Mouse (Mus musculus) kidney, embryonic 16.5 days (tissue): ENCODE measurements around the gene Kyat1. TPM values are rescaled to one million over a fixed set of nuclear protein-coding genes. Genes with fewer than 3 reads are reported as not detected.
"Not testable (repeated sequence)": the region's sequence is repeated elsewhere in the genome, so short reads cannot be mapped to it uniquely, and the experiment has no call there.

Experiments used
- ATAC-seq: fragments of 200-750 bp; cut with Nextera tagmentation; 2 replicates; pipeline ENCODE4 v1.8.0; 2017; ENCODE audit warnings: moderate TSS enrichment; ENCODE audit not compliant: low FRiP score, low TSS enrichment
- H3K27ac ChIP-seq: fragments of 300-500 bp; sonication (generic); 2 replicates; pipeline ENCODE4 v1.5.1; 2014; ENCODE audit warnings: low read length
- H3K27me3 ChIP-seq: fragments of 300-500 bp; sonication (generic); 2 replicates; pipeline ENCODE4 v1.6.1; 2014; ENCODE audit warnings: low read length, control low read depth, mixed read lengths; ENCODE audit not compliant: insufficient read depth
- H3K36me3 ChIP-seq: fragments of 300-500 bp; sonication (generic); 2 replicates; pipeline ENCODE4 v1.6.1; 2014; ENCODE audit warnings: low read length, control low read depth, mixed read lengths; ENCODE audit not compliant: insufficient read depth
- H3K4me1 ChIP-seq: fragments of 300-500 bp; sonication (generic); 2 replicates; pipeline ENCODE4 v1.6.1; 2014; ENCODE audit warnings: low read length, control low read depth, mixed read lengths; ENCODE audit not compliant: insufficient read depth
- H3K4me2 ChIP-seq: fragments of 300-500 bp; sonication (generic); replicated peaks from 2 replicates; pipeline ENCODE4 v1.6.1; 2014; ENCODE audit warnings: low read depth, low read length
- H3K4me3 ChIP-seq: fragments of 300-500 bp; sonication (generic); 2 replicates; pipeline ENCODE4 v1.5.1; 2014; ENCODE audit warnings: mild to moderate bottlenecking, low read length
- H3K9ac ChIP-seq: fragments of 300-500 bp; sonication (generic); replicated peaks from 2 replicates; pipeline ENCODE4 v1.6.1; 2014; ENCODE audit warnings: low read length
- H3K9me3 ChIP-seq: fragments of 300-500 bp; sonication (generic); 2 replicates; pipeline ENCODE4 v1.6.1; 2016; ENCODE audit warnings: low read length, control low read depth
- WGBS: fragments of 180-500 bp; shearing (Covaris S2); extraction: QIAGEN DNeasy Blood & Tissue Kit; methylation state at CpG from one replicate; pipeline ENCODE4 v1.1.7; 2014; 5-methylcytosine and 5-hydroxymethylcytosine counted together
- polyA plus RNA-seq: library from polyadenylated mRNA; unstranded; fragments of >200 nt; fragmentation: Nextera tagmentation; extraction: Ambion mirVana; gene quantifications from 2 replicates; pipeline ENCODE4 v1.2.1, GENCODE M21; 2015

The Kyat1 gene
- polyA plus RNA-seq, 1 experiment from 2014 or later = 13.4 TPM

DNA sequence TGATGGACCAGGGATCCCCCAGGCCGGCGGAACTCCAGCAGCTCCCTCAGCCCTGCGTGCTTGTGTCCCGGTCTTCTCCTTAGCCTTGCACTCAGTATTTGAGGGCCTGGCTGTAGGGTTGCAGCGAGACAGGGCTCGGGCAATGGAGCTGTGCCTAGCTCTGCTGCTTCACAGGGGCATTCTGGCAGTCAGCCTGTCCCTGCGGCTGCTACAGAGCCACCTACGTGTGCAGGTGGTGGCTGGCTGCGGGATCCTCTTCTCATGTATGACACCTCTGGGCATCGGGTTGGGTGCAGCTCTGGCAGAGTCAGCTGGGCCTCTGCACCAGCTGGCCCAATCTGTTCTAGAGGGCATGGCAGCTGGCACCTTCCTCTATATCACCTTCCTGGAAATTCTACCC is 45.8 kb downstream of the Kyat1 start:
- not testable (repeated sequence) for H3K4me3 ChIP-seq, H3K4me1 ChIP-seq, H3K27me3 ChIP-seq, ATAC-seq, H3K27ac ChIP-seq, H3K9me3 ChIP-seq, H3K4me2 ChIP-seq, H3K9ac ChIP-seq, H3K36me3 ChIP-seq
- 95% methylated on average over 6 of the region's 10 CpGs for WGBS

- Histone ChIP-seq H3K36me3 (peaks cover 35% of the 10 kb centered on the region), H3K27ac (no peak overlapping the region), H3K9ac (no peak overlapping the region), H3K27me3 (no peaks in the 10 kb centered on the region), H3K4me2 (no peak overlapping the region), H3K9me3 (no peaks in the 10 kb centered on the region), H3K4me1 (no peaks in the 10 kb centered on the region), H3K4me3 (no peak overlapping the region)
- ATAC-seq = no peak
- 45% methylated on average over 8 of the region's 8 CpGs for WGBS
Measured at GRCm38 (mm10) chr2:30152616-30153015, 53.0 kb downstream of the Kyat1 start.

GRCm38 (mm10) chr2:30151840-30152239 is 53.8 kb downstream of the Kyat1 start:
- Histone ChIP-seq H3K9me3 (no peaks in the 10 kb centered on the region), H3K27ac (no peak overlapping the region), H3K27me3 (no peaks in the 10 kb centered on the region), H3K36me3 (peaks cover 43% of the 10 kb centered on the region), H3K4me1 (no peaks in the 10 kb centered on the region), H3K9ac (no peak overlapping the region), H3K4me2 (no peak overlapping the region), H3K4me3 (no peak overlapping the region)
- 82% methylated on average over 11 of the region's 11 CpGs for WGBS
- ATAC-seq = no peak

GRCm38 (mm10) chr2:30147466-30147865 is 58.2 kb downstream of the Kyat1 start:
- 89% methylated on average over 4 of the region's 4 CpGs for WGBS
- no peak for ATAC-seq
- H3K4me1 ChIP-seq = no peaks in the 10 kb centered on the region
- H3K36me3 ChIP-seq = peaks cover 80% of the 10 kb centered on the region
- no peak overlapping the region for H3K9ac ChIP-seq
- H3K9me3 ChIP-seq = no peaks in the 10 kb centered on the region
- H3K4me3 ChIP-seq = no peak overlapping the region
- H3K4me2 ChIP-seq = no peak overlapping the region
- no peak overlapping the region for H3K27ac ChIP-seq
- no peaks in the 10 kb centered on the region for H3K27me3 ChIP-seq

GRCm38 (mm10) chr2:30144436-30144835 is 61.2 kb downstream of the Kyat1 start:
- Histone ChIP-seq H3K27ac (no peak overlapping the region), H3K4me2 (no peak overlapping the region), H3K4me1 (no peaks in the 10 kb centered on the region), H3K36me3 (peaks cover 86% of the 10 kb centered on the region), H3K9ac (no peak overlapping the region), H3K9me3 (no peaks in the 10 kb centered on the region), H3K4me3 (no peak overlapping the region), H3K27me3 (no peaks in the 10 kb centered on the region)
- no peak for ATAC-seq
- WGBS = 99% methylated on average over 4 of the region's 4 CpGs

- WGBS = 93% methylated on average over 4 of the region's 4 CpGs
- not testable (repeated sequence) for ATAC-seq, H3K4me2 ChIP-seq
Measured at GRCm38 (mm10) chr2:30140021-30140420, 65.6 kb downstream of the Kyat1 start.

GRCm38 (mm10) chr2:30136458-30136857 is 69.2 kb downstream of the Kyat1 start:
- Histone ChIP-seq H3K36me3 (peaks cover 27% of the 10 kb centered on the region), H3K9ac (no peak overlapping the region), H3K4me2 (no peak overlapping the region), H3K9me3 (no peaks in the 10 kb centered on the region), H3K27ac (no peak overlapping the region), H3K4me3 (no peak overlapping the region), H3K27me3 (no peaks in the 10 kb centered on the region), H3K4me1 (peaks cover 20% of the 10 kb centered on the region)
- WGBS = 89% methylated on average over 10 of the region's 10 CpGs
- no peak for ATAC-seq

More at GRCm38 (mm10) chr2:30140021-30140420, 65.6 kb downstream of the Kyat1 start:
- H3K4me3 ChIP-seq, H3K9me3 ChIP-seq, H3K27me3 ChIP-seq, H3K27ac ChIP-seq, H3K9ac ChIP-seq, H3K4me1 ChIP-seq: not testable (repeated sequence)
- H3K36me3 ChIP-seq = peaks cover 59% of the 10 kb centered on the region

Other genes with a start within 250 kb of the Kyat1 start
- gene Sptan1, start 240.3 kb downstream of the Kyat1 start, polyA plus RNA-seq = 102 and 109 TPM in 2 replicates
- gene Wdr34, start 157.0 kb downstream of the Kyat1 start, polyA plus RNA-seq = 42.5 and 44.1 TPM in 2 replicates
- 430 and 458 TPM in 2 replicates for gene Set, start 148.5 kb downstream of the Kyat1 start, polyA plus RNA-seq
- gene Pkn3, start 128.2 kb downstream of the Kyat1 start, polyA plus RNA-seq = 13.5 and 15.9 TPM in 2 replicates
- 41.6 and 42.6 TPM in 2 replicates for gene Zdhhc12, start 112.2 kb downstream of the Kyat1 start, polyA plus RNA-seq
- 5.6 and 8.0 TPM in 2 replicates for gene Zer1, start 81.3 kb downstream of the Kyat1 start, polyA plus RNA-seq
- gene Tbc1d13, start 72.1 kb downstream of the Kyat1 start, polyA plus RNA-seq = 8.2 and 12.3 TPM in 2 replicates
- 22.0 and 22.8 TPM in 2 replicates for gene Endog, start 34.4 kb downstream of the Kyat1 start, polyA plus RNA-seq
- 83.5 and 93.2 TPM in 2 replicates for gene Spout1, start 27.4 kb downstream of the Kyat1 start, polyA plus RNA-seq
- 43.8 and 46.2 TPM in 2 replicates for gene Lrrc8a, start 31.9 kb upstream of the Kyat1 start, polyA plus RNA-seq
- gene Gm28035, start 34.7 kb upstream of the Kyat1 start, polyA plus RNA-seq = 0.45 TPM in 2 replicates
- 15.8 and 16.0 TPM in 2 replicates for gene Phyhd1, start 60.4 kb upstream of the Kyat1 start, polyA plus RNA-seq
- gene Gm28038, start 75.2 kb upstream of the Kyat1 start, polyA plus RNA-seq = not detected in 2 replicates
- gene Dolk, start 80.5 kb upstream of the Kyat1 start, polyA plus RNA-seq = 42.6 and 44.2 TPM in 2 replicates
- gene Nup188, start 80.5 kb upstream of the Kyat1 start, polyA plus RNA-seq = 37.6 and 47.9 TPM in 2 replicates
- 100 and 102 TPM in 2 replicates for gene Sh3glb2, start 153.5 kb upstream of the Kyat1 start, polyA plus RNA-seq
- 32.0 and 34.9 TPM in 2 replicates for gene Miga2, start 158.4 kb upstream of the Kyat1 start, polyA plus RNA-seq
- gene Dolpp1, start 186.4 kb upstream of the Kyat1 start, polyA plus RNA-seq = 44.2 and 46.8 TPM in 2 replicates
- 40.9 and 44.2 TPM in 2 replicates for gene Crat, start 210.0 kb upstream of the Kyat1 start, polyA plus RNA-seq
- 184 and 191 TPM in 2 replicates for gene Ptpa, start 210.2 kb upstream of the Kyat1 start, polyA plus RNA-seq